Mouse (Mus musculus): ENCODE measurements at regions not wholly inside any gene's neighbourhood (a gene's known extent, or its start where the extent isn't known, plus 50 kb on each side); places are given as distances from the start of the nearest gene placed in this dataset.

GRCm38 (mm10) chr6:14819798-14820197 is 64.7 kb upstream of the Ppp1r3a start:
- no peak overlapping the region for H3K27ac ChIP-seq
- no peak overlapping the region for H3K4me3 ChIP-seq
- no peak for TF ChIP-seq CTCF (conservative IDR thresholded peaks at IDR 0.05)
- DNase-seq (ENCODE audit: low spot score in 2 of 2) = peak in 1 of 2 experiments; percentile 14

GRCm38 (mm10) chr6:14824777-14825176 is 69.7 kb upstream of the Ppp1r3a start:
- no peak for TF ChIP-seq CTCF (conservative IDR thresholded peaks at IDR 0.05)
- no peak overlapping the region for H3K27ac ChIP-seq
- no peak for DNase-seq (ENCODE audit: low spot score in 2 of 2)
- H3K4me3 ChIP-seq = no peak overlapping the region

- DNase-seq (ENCODE audit: low spot score in 2 of 2) = peak; percentile 3 to 27
Measured at GRCm38 (mm10) chr6:14838910-14839309, 62.2 kb upstream of the Foxp2 start.

More at GRCm38 (mm10) chr6:14838910-14839309, 62.2 kb upstream of the Foxp2 start:
- no peak overlapping the region for H3K4me3 ChIP-seq
- TF ChIP-seq CTCF (conservative IDR thresholded peaks at IDR 0.05) = peak; percentile 83
- H3K27ac ChIP-seq = no peak overlapping the region

All from layer of hippocampus, adult 2 months (tissue).